9 mouse cellular contexts compared by ENCODE assay signal in the genomic region with DNA sequence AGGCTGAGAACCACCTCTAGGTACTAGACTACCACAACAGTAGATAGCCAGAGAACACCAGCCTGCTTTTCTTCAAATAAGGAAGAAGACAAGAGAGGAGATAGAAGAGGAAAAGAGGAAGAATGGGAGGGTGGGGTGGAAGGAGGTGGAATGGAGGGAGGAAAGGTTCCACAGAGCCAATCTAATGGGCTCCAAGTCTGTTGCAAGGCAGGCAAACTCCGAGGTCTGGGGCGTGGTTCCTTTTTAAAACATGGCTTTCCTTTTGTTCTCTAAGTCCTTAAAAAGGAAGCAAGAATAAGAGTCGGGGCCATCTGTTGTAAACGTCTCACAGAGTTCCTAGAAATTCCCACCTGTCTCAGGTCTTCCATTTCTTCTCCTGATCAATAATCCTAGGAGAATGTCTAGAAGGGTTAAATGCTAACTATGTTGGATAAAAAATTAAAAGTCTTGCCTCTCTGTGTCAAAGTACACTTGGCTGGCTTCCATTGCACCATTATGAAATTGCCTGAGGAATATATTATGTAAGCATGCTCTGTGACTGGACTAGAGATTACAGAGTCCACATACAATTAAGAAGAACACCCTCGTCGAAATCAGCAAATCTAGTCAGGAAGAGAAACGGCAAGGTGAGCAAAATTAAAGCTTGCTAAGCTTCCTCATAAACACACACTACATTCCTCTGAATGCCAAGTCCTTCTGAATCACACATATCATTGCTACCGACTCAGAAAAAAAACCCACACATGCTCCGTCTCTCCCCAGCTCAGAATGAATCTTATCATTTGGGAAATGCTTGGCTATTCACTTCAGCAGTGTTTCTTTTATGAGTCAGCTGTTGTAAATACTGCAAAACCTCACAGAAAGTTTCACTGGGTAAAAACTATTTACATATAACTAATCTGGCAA.
DNase-seq lines count a peak whose midpoint lies in the region; ATAC-seq lines count a peak whose summit lies in the region.
"Had no signal": no experiment of that assay in that cellular context is flagged by ENCODE, and none has a peak within 500 bp of the region (broad histone marks: within the 10 kb centered on the region; RNA-seq: fewer than 3 reads in every experiment).

No protein-coding gene starts in this region.

- ATAC-seq in heart, embryonic 16.5 days (replicated peaks; ENCODE audit: extremely low read depth, insufficient read depth, low FRiP score) = no peak; the same call in 1 of the 2 replicates
- peak; percentile 49; the same call in 1 of the 2 replicates for ATAC-seq in lung, embryonic 15.5 days (ENCODE audit: borderline replicate concordance, extremely low read depth, low FRiP score, low TSS enrichment)

- H3K36me3 ChIP-seq in heart, embryonic 16.5 days (ENCODE audit: control insufficient read depth, insufficient read depth) = no peaks in the 10 kb centered on the region
- no peaks in the 10 kb centered on the region for H3K36me3 ChIP-seq in lung, embryonic 15.5 days

- peaks cover 13% of the 10 kb centered on the region for H3K4me1 ChIP-seq in heart, embryonic 16.5 days (ENCODE audit: control insufficient read depth, insufficient read depth, low read length)
- H3K4me1 ChIP-seq in lung, embryonic 15.5 days = peaks cover 14% of the 10 kb centered on the region; the same call in 1 of the 2 replicates

- H3K4me2 ChIP-seq in heart, embryonic 16.5 days (ENCODE audit: low read depth, low read length) = peak overlapping the region; percentile 10
- peak overlapping the region; percentile 11; the same call in 1 of the 2 replicates for H3K4me2 ChIP-seq in lung, embryonic 15.5 days

- no peak overlapping the region for H3K9ac ChIP-seq in heart, embryonic 16.5 days (ENCODE audit: low read length)
- no peak overlapping the region for H3K9ac ChIP-seq in lung, embryonic 15.5 days

- no peaks in the 10 kb centered on the region for H3K9me3 ChIP-seq in heart, embryonic 16.5 days (replicated peaks; ENCODE audit: control insufficient read depth, low read length)
- H3K9me3 ChIP-seq in lung, embryonic 15.5 days = no peaks in the 10 kb centered on the region

- DNase-seq in heart, adult 11 months = peak; percentile 85
- no peak for DNase-seq in heart, postnatal 4 days
- DNase-seq in adipocyte (ENCODE audit: low spot score) = peak; percentile 87
- no peak for DNase-seq in retina, embryonic 14.5 days (ENCODE audit: low spot score)
- DNase-seq in ovary, postnatal 14 days (ENCODE audit: low spot score) = no peak
- no peak for DNase-seq in yolk sac, embryonic 10.5 days (ENCODE audit: low spot score)
- DNase-seq: cerebellum, adult 11 months had no signal

- WGBS in heart, embryonic 16.5 days = 39% methylated on average over 9 of the region's 9 CpGs
- WGBS in lung, embryonic 15.5 days = 44% methylated on average over 9 of the region's 9 CpGs

- no peaks in the 10 kb centered on the region for H3K27me3 ChIP-seq in heart, embryonic 16.5 days (ENCODE audit: control insufficient read depth, insufficient read depth, low read length)
- no peaks in the 10 kb centered on the region for H3K27me3 ChIP-seq in lung, embryonic 15.5 days

- H3K27ac ChIP-seq in heart, embryonic 16.5 days (ENCODE audit: low read length) = peak overlapping the region; percentile 48; the same call in 1 of the 2 replicates
- H3K27ac ChIP-seq in lung, embryonic 15.5 days = 0 out of 2 replicates have a peak overlapping the region, but pooled peaks have one; percentile 31

- no peak overlapping the region for H3K4me3 ChIP-seq in heart, embryonic 16.5 days (ENCODE audit: low read length)
- no peak overlapping the region for H3K4me3 ChIP-seq in lung, embryonic 15.5 days

Comparison
In these comparisons a context has a peak if more than half of its experiments do, and no peak if none do; other contexts are left out.
1. DNase-seq: peak in heart, adult 11 months (single experiment) and adipocyte (single experiment); none in heart, postnatal 4 days (single experiment), retina, embryonic 14.5 days (single experiment), ovary, postnatal 14 days (single experiment) and yolk sac, embryonic 10.5 days (single experiment).